Mouse (Mus musculus): ENCODE measurements around the gene 1110017D15Rik. TPM values are rescaled to one million over a fixed set of nuclear protein-coding genes. Genes with fewer than 3 reads are reported as not detected.

1110017D15Rik gene
- polyA plus RNA-seq, 1 experiment from 2014 or later = 0.30 TPM

DNA sequence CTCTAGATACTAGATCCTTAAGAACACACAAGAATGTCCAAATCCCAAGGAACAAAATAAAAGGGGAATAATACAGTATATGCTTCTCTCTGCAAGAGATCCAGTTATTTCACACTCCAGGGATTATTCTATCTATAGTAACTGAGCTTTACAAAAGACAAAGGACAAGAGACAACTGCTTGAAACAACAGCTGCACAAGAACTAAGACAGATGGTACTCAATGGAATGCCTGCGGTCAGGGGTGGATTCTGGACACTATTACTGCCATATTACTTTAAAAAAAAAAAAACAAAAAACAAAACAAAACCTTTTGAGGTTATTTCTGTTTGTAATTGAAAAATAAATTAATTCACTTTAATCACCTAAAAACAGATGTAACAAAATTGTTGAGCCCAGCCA, 56.4 kb downstream of the 1110017D15Rik start:
- no peak overlapping the region for H3K4me3 ChIP-seq (replicated peaks)
- no peaks in the 10 kb centered on the region for H3K27me3 ChIP-seq (replicated peaks)
- H3K36me3 ChIP-seq = no peaks in the 10 kb centered on the region
- 95% methylated on average over 1 of the region's 1 CpGs for WGBS
- no peak overlapping the region for H3K4me2 ChIP-seq
- peaks cover 7% of the 10 kb centered on the region; the same call in 1 of the 2 replicates for H3K4me1 ChIP-seq
- H3K9me3 ChIP-seq = no peaks in the 10 kb centered on the region
- no peak overlapping the region for H3K27ac ChIP-seq
- H3K9ac ChIP-seq = no peak overlapping the region
- no peak for ATAC-seq (ENCODE audit: insufficient read depth, low FRiP score, low read depth)

Other genes with a start within 250 kb of the 1110017D15Rik start
- 54.3 and 55.7 TPM in 2 replicates for gene Ubap2, start 242.2 kb downstream of the 1110017D15Rik start, polyA plus RNA-seq (2015; fragmentation: Nextera tagmentation; extraction: Ambion mirVana)
- gene Dcaf12, start 202.4 kb downstream of the 1110017D15Rik start, polyA plus RNA-seq (2015; fragmentation: Nextera tagmentation; extraction: Ambion mirVana) = 56.2 and 58.7 TPM in 2 replicates
- gene Ubap1, start 168.3 kb downstream of the 1110017D15Rik start, polyA plus RNA-seq (2015; fragmentation: Nextera tagmentation; extraction: Ambion mirVana) = 48.9 and 49.5 TPM in 2 replicates
- 5.5 and 6.1 TPM in 2 replicates for gene Kif24, start 52.4 kb downstream of the 1110017D15Rik start, polyA plus RNA-seq (2015; fragmentation: Nextera tagmentation; extraction: Ambion mirVana)
- 48.0 and 55.7 TPM in 2 replicates for gene Nudt2, start 52.2 kb downstream of the 1110017D15Rik start, polyA plus RNA-seq (2015; fragmentation: Nextera tagmentation; extraction: Ambion mirVana)
- gene AI464131, start 14.3 kb downstream of the 1110017D15Rik start, polyA plus RNA-seq (2015; fragmentation: Nextera tagmentation; extraction: Ambion mirVana) = 5.7 and 6.4 TPM in 2 replicates
- gene Fam219a, start 52.2 kb upstream of the 1110017D15Rik start, polyA plus RNA-seq (2015; fragmentation: Nextera tagmentation; extraction: Ambion mirVana) = 2.9 and 3.5 TPM in 2 replicates
- 3.0 and 3.7 TPM in 2 replicates for gene Dnaic1, start 52.4 kb upstream of the 1110017D15Rik start, polyA plus RNA-seq (2015; fragmentation: Nextera tagmentation; extraction: Ambion mirVana)
- gene Enho, start 123.0 kb upstream of the 1110017D15Rik start, polyA plus RNA-seq (2015; fragmentation: Nextera tagmentation; extraction: Ambion mirVana) = 18.3 and 24.0 TPM in 2 replicates
- gene Cntfr, start 179.8 kb upstream of the 1110017D15Rik start, polyA plus RNA-seq (2015; fragmentation: Nextera tagmentation; extraction: Ambion mirVana) = 8.3 and 11.8 TPM in 2 replicates
- gene Il11ra1, start 182.7 kb upstream of the 1110017D15Rik start, polyA plus RNA-seq (2015; fragmentation: Nextera tagmentation; extraction: Ambion mirVana) = 153 and 157 TPM in 2 replicates
- gene Rpp25l, start 196.2 kb upstream of the 1110017D15Rik start, polyA plus RNA-seq (2015; fragmentation: Nextera tagmentation; extraction: Ambion mirVana) = 59.5 and 61.1 TPM in 2 replicates
- 124 and 130 TPM in 2 replicates for gene Dctn3, start 205.8 kb upstream of the 1110017D15Rik start, polyA plus RNA-seq (2015; fragmentation: Nextera tagmentation; extraction: Ambion mirVana)
- not detected in 2 replicates for gene Arid3c, start 213.8 kb upstream of the 1110017D15Rik start, polyA plus RNA-seq (2015; fragmentation: Nextera tagmentation; extraction: Ambion mirVana)
- gene Galt, start 237.9 kb upstream of the 1110017D15Rik start, polyA plus RNA-seq (2015; fragmentation: Nextera tagmentation; extraction: Ambion mirVana) = 39.6 and 47.9 TPM in 2 replicates
- gene Sigmar1, start 238.8 kb upstream of the 1110017D15Rik start, polyA plus RNA-seq (2015; fragmentation: Nextera tagmentation; extraction: Ambion mirVana) = 81.6 and 82.2 TPM in 2 replicates

All from stomach, embryonic 15.5 days (tissue).